Mouse (Mus musculus) lung, postnatal 0 days (tissue): ENCODE data around the gene Esrrb.

Source experiments
- CTCF ChIP-seq: IDR thresholded peaks from 2 replicates; pipeline ENCODE4 v1.5.1; 2016; ENCODE audit warnings: antibody characterized with exemption, mild to moderate bottlenecking
- EP300 ChIP-seq: IDR thresholded peaks from 2 replicates; pipeline ENCODE4 v1.6.1; 2016; ENCODE audit warnings: antibody characterized with exemption, mild to moderate bottlenecking, control low read depth

GRCm38 (mm10) chr12:86547808-86548207 lies 186.9 kb downstream of the Esrrb start:
- TF ChIP-seq CTCF = no peak
- TF ChIP-seq EP300 = no peak
